Mouse (Mus musculus) spleen, adult 18-20 months (tissue): ENCODE data around the gene Asns.
"Not testable (repeated sequence)": the region's sequence is repeated elsewhere in the genome, so short reads cannot be mapped to it uniquely, and the experiment has no call there.

Experiments
- DNase-seq, 2 experiments: peaks; one replicate each; pipeline ENCODE4 v3.0.0; 2022; ENCODE audit warnings: mixed read lengths in 2 of 2

Gene Asns

DNA sequence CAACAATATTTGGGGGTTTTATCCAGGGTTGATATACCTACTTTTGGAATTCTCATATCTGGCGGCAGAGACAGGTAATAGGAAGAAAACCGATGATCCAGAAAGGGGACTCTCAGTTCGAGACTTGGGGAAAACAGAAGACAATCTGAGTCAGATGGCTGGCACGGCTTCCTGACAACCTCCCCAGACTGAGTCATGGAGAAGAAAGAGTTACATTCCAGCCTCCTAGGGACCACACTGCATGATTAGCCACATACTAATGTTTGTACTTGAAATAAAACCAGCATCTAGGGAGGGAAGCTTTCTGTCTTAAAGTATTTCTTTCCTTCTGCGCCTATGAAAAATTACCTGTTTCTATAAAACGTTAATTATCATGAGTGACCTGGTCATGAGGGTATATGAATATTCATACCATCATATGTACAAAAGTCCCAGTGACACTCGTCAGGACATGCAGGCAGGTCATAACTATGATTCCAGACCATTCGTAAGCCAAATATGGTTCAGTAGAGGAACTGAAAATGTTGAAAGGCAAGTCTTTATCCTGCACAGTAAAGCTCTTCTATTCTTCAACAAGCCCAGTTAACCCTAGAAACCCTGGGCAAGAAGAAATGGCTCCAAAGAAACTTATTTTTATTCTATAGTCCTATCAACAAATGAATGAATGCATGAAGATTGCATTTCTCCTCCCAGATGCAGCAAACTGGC lies 16.7 kb downstream of the Asns start:
- DNase-seq = no peak

- no peak for DNase-seq
These were observed 20.4 kb downstream of the Asns start for GRCm38 (mm10) chr6:7672438-7673253.

- DNase-seq = no peak
These were observed 21.6 kb downstream of the Asns start for GRCm38 (mm10) chr6:7671429-7671828.

GRCm38 (mm10) chr6:7670588-7670987 lies 22.5 kb downstream of the Asns start:
- DNase-seq = no peak

GRCm38 (mm10) chr6:7669721-7670120 lies 23.3 kb downstream of the Asns start:
- DNase-seq = no peak

GRCm38 (mm10) chr6:7668332-7668731 lies 24.7 kb downstream of the Asns start:
- DNase-seq = no peak

- not testable (repeated sequence) for DNase-seq
These were observed 27.2 kb downstream of the Asns start for GRCm38 (mm10) chr6:7665902-7666301.

DNA sequence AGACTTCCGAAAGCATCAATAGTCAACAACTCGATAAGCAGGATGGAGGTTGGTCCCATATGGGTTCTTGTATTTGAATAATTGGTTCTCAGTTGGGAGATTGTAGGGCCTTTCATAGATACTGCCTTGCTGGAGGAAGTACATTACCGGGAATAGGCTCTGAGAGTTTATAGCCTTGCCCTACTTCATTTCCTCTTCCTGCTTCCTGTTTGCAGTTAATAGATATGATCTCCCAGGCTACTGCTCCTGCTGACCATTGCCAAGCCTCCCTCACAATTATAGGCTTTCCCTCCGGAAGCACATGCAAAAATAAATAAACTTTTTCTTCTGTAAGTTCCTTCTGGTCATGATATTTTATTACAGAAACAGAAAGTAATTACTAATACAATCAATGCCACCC lies 31.6 kb downstream of the Asns start:
- DNase-seq = no peak

DNA sequence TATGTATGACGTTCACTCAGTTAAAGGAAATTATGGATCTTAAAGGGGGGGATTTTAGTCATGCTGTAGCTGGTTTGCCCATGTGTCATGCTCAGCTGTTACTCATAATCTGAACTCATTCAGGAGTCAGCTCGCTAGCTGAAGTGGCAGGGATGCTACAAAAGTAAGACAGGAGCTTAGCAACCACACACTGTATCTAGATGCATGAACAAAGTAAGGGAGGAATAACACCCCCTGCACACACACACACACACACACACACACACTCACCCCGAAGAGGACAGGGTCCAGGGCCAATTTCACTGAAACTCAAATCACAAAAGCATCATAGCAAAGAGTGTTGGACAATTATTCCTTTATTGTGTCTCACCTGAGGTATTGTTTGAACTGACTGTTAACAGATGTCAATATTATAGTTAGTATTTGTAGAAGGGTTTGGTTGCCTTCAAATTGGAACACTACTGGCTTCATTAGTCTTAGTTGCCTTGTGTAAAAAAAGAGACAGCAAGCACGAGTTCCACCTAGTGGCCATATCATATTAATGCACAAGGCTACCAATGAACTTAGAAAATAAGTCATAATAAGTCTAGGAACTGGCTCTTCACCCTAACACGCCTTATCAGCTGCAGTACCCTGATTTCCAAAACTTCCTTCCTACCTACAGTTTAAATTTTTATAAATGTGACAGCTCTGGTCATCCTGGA lies 32.5 kb downstream of the Asns start:
- no peak for DNase-seq

GRCm38 (mm10) chr6:7656601-7657000 lies 36.5 kb downstream of the Asns start:
- no peak for DNase-seq

DNA sequence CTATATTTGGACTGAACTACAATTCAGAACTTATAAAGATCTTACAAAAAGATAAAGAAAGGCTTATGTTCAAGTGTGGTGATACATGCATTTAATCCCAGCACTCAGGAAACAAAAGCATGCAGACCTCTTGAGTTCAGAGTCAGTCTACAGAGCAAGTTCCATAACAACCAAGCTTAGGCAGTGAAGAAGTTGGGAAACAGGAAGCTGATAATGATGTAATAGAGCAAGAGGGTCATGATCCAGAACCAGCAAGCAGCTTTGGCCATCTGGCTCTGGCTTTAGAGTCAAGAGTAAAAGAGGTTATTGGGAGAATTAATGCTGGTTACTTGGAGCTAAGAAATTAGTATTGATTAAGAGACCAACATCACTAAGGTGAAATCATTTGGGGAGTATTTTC lies 44.6 kb downstream of the Asns start:
- no peak for DNase-seq
